12 mouse cellular contexts compared by ENCODE assay signal in the genomic region with DNA sequence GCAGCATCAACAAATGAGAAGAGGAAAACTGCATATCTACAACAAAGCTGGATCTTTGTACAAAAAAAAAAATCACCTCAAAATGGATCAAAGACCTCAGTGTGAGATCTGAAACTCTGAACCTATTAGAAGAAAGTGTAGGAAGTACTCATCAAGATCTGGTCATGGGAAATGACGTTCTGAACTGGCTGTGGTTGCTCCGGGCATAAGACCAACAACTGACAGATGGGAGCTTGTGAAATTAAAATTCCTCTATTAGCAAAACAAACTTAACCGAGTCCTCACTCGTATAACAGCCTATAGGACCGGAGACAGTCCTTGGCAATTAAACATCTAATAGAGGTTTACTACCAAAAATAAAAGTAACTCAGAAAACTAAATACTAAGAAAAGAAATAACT.
DNase-seq lines count a peak whose midpoint lies in the region; ATAC-seq lines count a peak whose summit lies in the region.
"Had no signal": no experiment of that assay in that cellular context is flagged by ENCODE, and none has a peak within 500 bp of the region (broad histone marks: within the 10 kb centered on the region; RNA-seq: fewer than 3 reads in every experiment).

No protein-coding gene starts in this region.

- 73% methylated on average over 5 of the region's 5 CpGs for WGBS in heart, embryonic 11.5 days (ENCODE audit: insufficient replicate concordance)

- H3K9ac ChIP-seq in heart, embryonic 11.5 days (ENCODE audit: low read depth, low read length) = no peak overlapping the region
- H3K9ac ChIP-seq: embryonic facial prominence, embryonic 15.5 days; limb, embryonic 12.5 days had no signal

- intact Hi-C loops in heart, postnatal 36 days (cut with DNase I) = no loop called here
- intact Hi-C loops in left cerebral cortex, postnatal 25 days (cut with DNase I) = no loop called here

- DNase-seq in heart, adult 11 months = peak; percentile 94
- peak; percentile 51 for DNase-seq in 3T3-L1 (ENCODE audit: low read depth, low spot score)
- DNase-seq in cerebellum, adult 9-11 months = peak; percentile 21
- DNase-seq in heart, postnatal 36 days = peak; percentile 22 to 25
- DNase-seq in spleen, adult 12 weeks (ENCODE audit: low spot score) = no peak
- no peak for DNase-seq in urinary bladder, postnatal 10 days (ENCODE audit: low spot score)
- no peak for DNase-seq in left cerebral cortex, postnatal 25 days (ENCODE audit: low spot score in 2 of 2)
- DNase-seq: thymus, postnatal 4 days had no signal

- no peaks in the 10 kb centered on the region for H3K9me3 ChIP-seq in heart, embryonic 11.5 days (replicated peaks; ENCODE audit: control insufficient read depth, low read length)
- H3K9me3 ChIP-seq: embryonic facial prominence, embryonic 15.5 days; hindbrain, embryonic 10.5 days; limb, embryonic 12.5 days had no signal

- no peak overlapping the region for H3K4me3 ChIP-seq in heart, embryonic 11.5 days (ENCODE audit: low read depth, low read length)
- H3K4me3 ChIP-seq: embryonic facial prominence, embryonic 15.5 days; hindbrain, embryonic 10.5 days; limb, embryonic 12.5 days had no signal

- H3K4me1 ChIP-seq in heart, embryonic 11.5 days (ENCODE audit: control insufficient read depth, insufficient read depth, low read length) = no peaks in the 10 kb centered on the region
- H3K4me1 ChIP-seq: embryonic facial prominence, embryonic 15.5 days; hindbrain, embryonic 10.5 days; limb, embryonic 12.5 days had no signal

- no peak overlapping the region for H3K27ac ChIP-seq in heart, embryonic 11.5 days (ENCODE audit: low read depth, low read length)
- H3K27ac ChIP-seq: hindbrain, embryonic 10.5 days; limb, embryonic 12.5 days had no signal

- no peaks in the 10 kb centered on the region for H3K27me3 ChIP-seq in heart, embryonic 11.5 days (ENCODE audit: control insufficient read depth, insufficient read depth, low read length)
- H3K27me3 ChIP-seq: embryonic facial prominence, embryonic 15.5 days; limb, embryonic 12.5 days had no signal

- H3K4me2 ChIP-seq in heart, embryonic 11.5 days = no peak overlapping the region
- H3K4me2 ChIP-seq: embryonic facial prominence, embryonic 15.5 days; limb, embryonic 12.5 days had no signal

- no peak for ATAC-seq in heart, embryonic 11.5 days (replicated peaks; ENCODE audit: insufficient number of reproducible peaks, low FRiP score, low TSS enrichment)

- H3K36me3 ChIP-seq in heart, embryonic 11.5 days (ENCODE audit: control insufficient read depth, insufficient read depth, low read length) = no peaks in the 10 kb centered on the region
- H3K36me3 ChIP-seq: embryonic facial prominence, embryonic 15.5 days; hindbrain, embryonic 10.5 days; limb, embryonic 12.5 days had no signal

Comparison
In these comparisons a context has a peak if more than half of its experiments do, and no peak if none do; other contexts are left out.
1. DNase-seq: peak in heart, adult 11 months (single experiment), 3T3-L1 (single experiment), cerebellum, adult 9-11 months (single experiment) and heart, postnatal 36 days (2 of 2); none in spleen, adult 12 weeks (single experiment), urinary bladder, postnatal 10 days (single experiment) and left cerebral cortex, postnatal 25 days (0 of 2).